Mouse (Mus musculus) splenic B cell, adult 2 months (primary cell): ENCODE data around the gene Rsph6a.

ENCODE experiments used
- DNase-seq: peaks from one replicate; pipeline ENCODE4 v3.0.0-alpha.2; 2011; ENCODE audit warnings: low read depth, low spot score
- H3K27me3 ChIP-seq: 2 replicates; pipeline ENCODE4 v1.6.1; 2012; ENCODE audit warnings: mild to moderate bottlenecking, low read length, moderate library complexity, mixed read lengths; ENCODE audit not compliant: control insufficient read depth, poor library complexity, insufficient read depth, severe bottlenecking
- H3K36me3 ChIP-seq: 2 replicates; pipeline ENCODE4 v1.6.1; 2012; ENCODE audit warnings: mild to moderate bottlenecking, low read length, moderate library complexity, mixed read lengths; ENCODE audit not compliant: control insufficient read depth, poor library complexity, insufficient read depth, severe bottlenecking

The Rsph6a gene

GRCm38 (mm10) chr7:19094471-19094825 lies 40.0 kb downstream of the Rsph6a start, which contains the start of gene Six5:
TSS of gene Six5 (plus strand) at chr7:19094594.
- Histone ChIP-seq H3K36me3 (no peaks in the 10 kb centered on the region), H3K27me3 (peaks cover 1% of the 10 kb centered on the region; the same call in 1 of the 2 replicates)
- peak; percentile 51 for DNase-seq

DNA sequence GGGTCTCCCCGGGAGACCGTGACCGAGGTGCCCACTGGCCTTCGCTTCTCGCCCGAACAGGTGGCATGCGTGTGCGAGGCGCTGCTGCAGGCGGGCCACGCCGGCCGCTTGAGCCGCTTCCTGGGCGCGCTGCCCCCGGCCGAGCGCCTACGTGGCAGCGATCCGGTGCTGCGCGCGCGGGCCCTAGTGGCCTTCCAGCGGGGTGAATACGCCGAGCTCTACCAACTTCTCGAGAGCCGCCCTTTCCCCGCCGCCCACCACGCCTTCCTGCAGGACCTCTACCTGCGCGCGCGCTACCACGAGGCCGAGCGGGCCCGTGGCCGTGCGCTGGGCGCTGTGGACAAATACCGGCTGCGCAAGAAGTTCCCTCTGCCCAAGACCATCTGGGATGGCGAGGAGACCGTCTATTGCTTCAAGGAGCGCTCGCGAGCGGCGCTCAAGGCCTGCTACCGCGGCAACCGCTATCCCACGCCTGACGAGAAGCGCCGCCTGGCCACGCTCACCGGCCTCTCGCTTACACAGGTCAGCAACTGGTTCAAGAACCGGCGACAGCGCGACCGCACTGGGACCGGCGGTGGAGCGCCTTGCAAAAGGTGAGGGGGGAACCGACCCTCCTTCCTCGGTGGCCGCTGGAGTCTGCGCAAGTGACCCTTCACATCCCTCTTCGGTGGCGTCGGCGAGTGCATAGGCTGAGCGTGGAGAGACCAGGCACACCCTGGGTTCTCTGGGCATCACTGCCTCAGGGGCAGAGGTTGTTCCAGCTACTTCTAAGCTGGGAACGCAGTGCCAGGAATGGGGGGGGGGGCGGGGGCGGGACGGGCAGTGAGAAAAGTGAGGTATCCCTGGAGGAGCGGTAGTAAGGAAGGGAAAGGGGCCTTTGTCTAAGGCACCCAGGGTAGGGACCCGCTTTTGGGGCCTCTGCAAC lies 40.6 kb downstream of the Rsph6a start:
- DNase-seq, result peak; percentile 38
- H3K36me3 ChIP-seq, result no peaks in the 10 kb centered on the region
- H3K27me3 ChIP-seq, result peaks cover 1% of the 10 kb centered on the region; the same call in 1 of the 2 replicates

DNA sequence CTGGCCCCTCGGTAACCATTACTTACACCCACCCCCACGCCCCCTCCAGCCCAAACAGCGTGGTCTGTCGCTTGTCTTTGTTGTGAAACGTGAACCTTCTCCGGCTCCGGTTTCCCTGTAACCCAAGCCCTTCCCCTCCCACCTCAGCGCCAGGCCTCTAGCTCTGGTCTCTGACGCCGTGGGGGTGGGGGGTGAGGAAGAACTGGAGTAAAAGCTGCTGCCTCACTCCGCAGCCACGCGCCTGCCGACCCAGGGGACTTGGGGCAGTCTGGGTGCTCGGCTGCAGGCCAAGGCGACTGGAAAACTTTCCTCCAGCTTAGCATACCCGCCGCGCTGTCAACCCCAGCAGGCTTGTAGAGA lies 41.2 kb downstream of the Rsph6a start:
- no peak for DNase-seq
- H3K27me3 ChIP-seq, result peaks cover 1% of the 10 kb centered on the region; the same call in 1 of the 2 replicates
- H3K36me3 ChIP-seq, result no peaks in the 10 kb centered on the region

- Histone ChIP-seq H3K36me3 (no peaks in the 10 kb centered on the region), H3K27me3 (peaks cover 1% of the 10 kb centered on the region; the same call in 1 of the 2 replicates)
- no peak for DNase-seq
Observed at GRCm38 (mm10) chr7:19096421-19096976, 42.0 kb downstream of the Rsph6a start.

GRCm38 (mm10) chr7:19097217-19097616 lies 42.7 kb downstream of the Rsph6a start:
- Histone ChIP-seq H3K27me3 (peaks cover 1% of the 10 kb centered on the region; the same call in 1 of the 2 replicates), H3K36me3 (no peaks in the 10 kb centered on the region)
- no peak for DNase-seq

DNA sequence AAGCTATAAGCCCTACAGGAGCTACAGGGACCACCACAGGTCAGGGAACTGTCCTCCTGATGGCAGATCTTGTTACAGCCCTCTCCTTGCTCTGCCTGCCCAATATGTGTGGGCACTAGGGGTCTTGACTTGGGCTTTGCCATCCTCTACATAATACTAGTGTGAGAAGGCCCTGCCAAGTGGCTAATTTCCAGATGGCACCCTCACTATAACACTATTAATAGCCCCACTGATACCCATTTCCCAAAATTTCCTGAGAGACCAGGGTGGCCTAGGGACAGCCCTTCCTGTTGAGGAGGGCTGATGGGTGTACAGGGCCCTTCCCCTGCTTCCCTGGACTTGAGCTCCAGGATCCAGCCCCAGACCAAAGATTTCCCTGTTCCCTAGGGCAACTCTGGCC lies 43.4 kb downstream of the Rsph6a start:
- peaks cover 1% of the 10 kb centered on the region; the same call in 1 of the 2 replicates for H3K27me3 ChIP-seq
- no peaks in the 10 kb centered on the region for H3K36me3 ChIP-seq
- DNase-seq, result no peak

DNA sequence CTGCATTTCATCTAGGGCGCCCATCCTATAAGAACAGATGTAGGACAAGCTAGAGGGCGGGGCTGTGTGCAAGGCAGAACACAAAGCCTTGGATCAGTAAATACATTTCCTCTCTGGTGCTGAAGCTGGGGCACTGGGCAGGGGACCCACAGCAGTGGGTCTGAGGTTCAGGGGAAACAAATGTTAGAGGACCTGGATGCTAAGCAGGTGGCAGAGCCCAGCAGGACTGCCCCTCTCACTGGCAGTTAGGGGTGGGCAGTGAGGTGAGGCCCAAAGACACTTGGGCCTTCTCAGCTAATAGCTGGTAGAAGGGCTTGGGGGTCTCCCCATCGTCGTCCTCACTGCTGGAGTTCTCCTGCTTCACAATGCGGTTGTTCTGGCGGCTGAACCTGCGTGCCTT lies 44.3 kb downstream of the Rsph6a start:
- H3K36me3 ChIP-seq, result no peaks in the 10 kb centered on the region
- no peak for DNase-seq
- peaks cover 1% of the 10 kb centered on the region; the same call in 1 of the 2 replicates for H3K27me3 ChIP-seq

- no peak for DNase-seq
- no peaks in the 10 kb centered on the region for H3K36me3 ChIP-seq
- H3K27me3 ChIP-seq, result no peaks in the 10 kb centered on the region
Observed at GRCm38 (mm10) chr7:19100290-19100689, 45.8 kb downstream of the Rsph6a start.

DNA sequence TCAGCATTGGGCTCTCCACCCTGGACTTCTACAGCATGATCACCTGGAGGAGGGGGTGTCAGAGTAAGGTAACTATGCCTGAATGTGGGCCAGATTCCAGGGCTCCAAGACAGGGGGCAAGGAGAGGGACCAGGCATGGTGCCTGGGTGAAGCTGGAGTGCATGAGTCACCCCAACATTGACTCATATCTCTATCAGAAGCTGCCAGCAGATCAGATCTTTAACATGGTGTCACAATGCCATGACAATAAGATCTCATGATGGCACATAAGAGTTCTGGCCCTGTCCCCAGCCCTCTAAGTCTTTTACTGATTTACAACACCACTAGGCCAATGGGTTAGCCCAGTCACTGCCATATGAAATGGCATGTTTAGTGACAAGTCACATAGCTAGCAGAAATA lies 49.3 kb downstream of the Rsph6a start:
- DNase-seq, result no peak
- Histone ChIP-seq H3K27me3 (no peaks in the 10 kb centered on the region), H3K36me3 (no peaks in the 10 kb centered on the region)

- DNase-seq, result no peak
- H3K27me3 ChIP-seq, result no peaks in the 10 kb centered on the region
- H3K36me3 ChIP-seq, result no peaks in the 10 kb centered on the region
Observed at GRCm38 (mm10) chr7:19104486-19104885, 50.0 kb downstream of the Rsph6a start.

DNA sequence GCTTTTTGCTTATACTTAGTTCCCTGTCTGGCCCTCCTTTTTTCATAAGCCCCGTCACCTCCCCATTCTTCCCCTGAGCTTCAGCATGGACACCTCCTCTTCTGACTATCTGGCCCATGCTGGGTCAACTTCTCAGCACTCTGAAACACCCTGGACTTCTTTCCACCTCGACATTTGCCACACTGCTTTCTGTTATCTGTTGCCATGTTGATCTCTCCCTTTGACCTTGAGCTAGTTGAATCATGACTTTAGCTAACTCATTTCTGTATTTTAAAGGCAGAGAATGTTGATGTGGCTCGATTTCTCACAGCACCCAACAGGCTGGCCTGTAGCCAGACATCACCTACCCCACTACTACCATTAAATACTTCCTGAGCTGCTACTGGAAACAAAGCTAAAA lies 52.9 kb downstream of the Rsph6a start:
- no peaks in the 10 kb centered on the region for H3K27me3 ChIP-seq
- no peak for DNase-seq
- no peaks in the 10 kb centered on the region for H3K36me3 ChIP-seq

DNA sequence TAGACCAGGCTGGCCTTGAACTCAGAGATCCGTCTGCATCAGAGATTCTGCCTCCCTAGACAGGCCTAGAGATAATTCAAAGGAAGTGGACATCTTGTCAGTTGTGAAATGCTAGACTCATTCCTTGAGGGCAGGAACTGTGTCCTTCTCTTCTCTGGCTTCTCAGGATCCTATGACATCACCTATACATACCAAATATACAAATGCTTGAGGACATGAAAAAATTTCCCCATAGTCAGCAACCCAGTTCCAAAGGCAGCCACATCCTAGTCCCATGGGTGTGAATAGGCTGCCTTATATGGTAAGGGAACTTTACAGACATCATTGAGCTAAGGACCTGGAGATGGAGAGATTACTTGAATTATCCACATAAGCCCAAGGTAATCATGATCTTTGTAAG lies 55.1 kb downstream of the Rsph6a start:
- no peak for DNase-seq
- H3K36me3 ChIP-seq, result no peaks in the 10 kb centered on the region
- no peaks in the 10 kb centered on the region for H3K27me3 ChIP-seq

DNA sequence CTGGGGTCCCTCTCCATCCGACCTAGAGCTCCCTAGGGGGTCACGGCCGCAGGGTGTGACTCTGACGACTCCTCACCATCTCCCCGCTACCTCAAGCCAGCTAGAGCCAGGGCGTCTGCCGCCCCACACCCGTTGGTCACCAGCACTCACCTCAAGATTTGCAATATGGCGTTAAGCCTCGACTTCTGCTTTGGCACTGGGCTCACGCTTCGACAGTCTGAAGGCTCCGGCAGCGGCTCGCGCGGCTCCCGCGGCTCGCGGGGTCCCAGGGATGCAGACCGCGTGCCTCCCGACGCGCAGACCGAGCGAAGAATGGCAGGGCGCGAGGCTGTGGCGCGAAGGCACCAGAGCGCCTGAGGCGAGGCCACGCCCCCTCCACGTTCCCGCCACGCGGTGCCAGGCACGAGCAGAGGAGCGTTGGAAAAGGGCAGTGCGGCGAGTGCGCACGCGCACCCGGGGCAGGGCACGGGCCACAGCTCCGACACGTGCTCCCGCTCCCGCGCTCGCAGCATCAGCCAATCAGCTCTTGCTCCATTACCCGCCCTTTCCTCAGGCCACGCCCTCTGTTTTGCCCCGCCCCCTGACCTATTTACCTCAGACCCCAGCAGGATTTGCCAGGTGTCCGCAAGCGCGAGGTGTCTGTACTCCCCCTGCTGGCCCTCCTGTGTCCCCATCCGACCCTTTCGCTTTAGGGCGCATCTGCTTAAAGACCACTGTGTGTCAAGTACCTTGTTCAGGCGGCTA lies 63.7 kb downstream of the Rsph6a start, which contains the start of gene Gm4969:
Gene Gm4969, minus strand, starts transcription at position 341 of the 744 bp plus-strand sequence.
- DNase-seq, result peak; percentile 44
- no peaks in the 10 kb centered on the region for H3K36me3 ChIP-seq
- H3K27me3 ChIP-seq, result no peaks in the 10 kb centered on the region; the same call in 1 of the 2 replicates

- Histone ChIP-seq H3K36me3 (no peaks in the 10 kb centered on the region), H3K27me3 (no peaks in the 10 kb centered on the region; the same call in 1 of the 2 replicates)
- no peak for DNase-seq
Observed at GRCm38 (mm10) chr7:19119083-19119482, 64.6 kb downstream of the Rsph6a start.
